ENCODE assay signal across 8 mouse cellular contexts in genomic region chr10:56373021-56373720, GRCm38 (mm10). TPM values are rescaled to one million over a fixed set of nuclear protein-coding genes. Genes with fewer than 3 reads are reported as not detected.
A peak's percentile ranks its signal among the peaks of the same experiment; 100 is the strongest.
DNase-seq lines count a peak whose midpoint lies in the region; ATAC-seq and TF ChIP-seq lines count a peak whose summit lies in the region.

No protein-coding gene starts in this region.

- 0 out of 2 replicates have a peak overlapping the region, but pooled peaks have one; percentile 11 for H3K27ac ChIP-seq in heart, postnatal 0 days (ENCODE audit: low read depth)

- peak overlapping the region; percentile 31 for H3K4me3 ChIP-seq in heart, postnatal 0 days (ENCODE audit: low read depth, low read length)

- peak; percentile 79 for TF ChIP-seq CTCF in heart, postnatal 0 days (IDR thresholded peaks at IDR 0.05; ENCODE audit: low read depth)

- no peaks in the 10 kb centered on the region for H3K9me3 ChIP-seq in heart, postnatal 0 days (replicated peaks; ENCODE audit: control insufficient read depth, low read length)

- H3K27me3 ChIP-seq in heart, postnatal 0 days (ENCODE audit: control insufficient read depth, insufficient read depth, low read length) = no peaks in the 10 kb centered on the region

- no peaks in the 10 kb centered on the region for H3K36me3 ChIP-seq in heart, postnatal 0 days (replicated peaks; ENCODE audit: control insufficient read depth, insufficient read depth, low read length)

- TF ChIP-seq EP300 in heart, postnatal 0 days (IDR thresholded peaks at IDR 0.05; ENCODE audit: low read depth) = no peak

- H3K4me1 ChIP-seq in heart, postnatal 0 days (ENCODE audit: control insufficient read depth, insufficient read depth) = no peaks in the 10 kb centered on the region

- H3K9ac ChIP-seq in heart, postnatal 0 days (replicated peaks; ENCODE audit: low read depth, low read length) = peak overlapping the region; percentile 33; the same call in 1 of the 2 replicates

- H3K4me2 ChIP-seq in heart, postnatal 0 days (ENCODE audit: low read depth, low read length) = peak overlapping the region; percentile 55

- peak; percentile 50 for DNase-seq in kidney, adult 9 months
- DNase-seq in kidney, adult 11 months = no peak
- peak; percentile 59 for DNase-seq in brain, adult 2 months (ENCODE audit: low read depth, low spot score)
- DNase-seq in heart, postnatal 0 days (ENCODE audit: low spot score) = peak; percentile 77
- DNase-seq in B cell, adult 2 months = no peak
- DNase-seq in adrenal gland, postnatal 25 days = no peak

- 23% methylated on average over 8 of the region's 8 CpGs for WGBS in heart, postnatal 0 days

- 0 out of 2 replicates have a peak, but pooled peaks have one; percentile 42 for ATAC-seq in heart, postnatal 0 days (ENCODE audit: insufficient read depth, low read depth)
- 0 out of 2 replicates have a peak, but pooled peaks have one; percentile 43 for ATAC-seq in megakaryocyte-erythroid progenitor cell, adult 5-6 weeks (replicated peaks; ENCODE audit: low FRiP score, low TSS enrichment, poor library complexity, severe bottlenecking)
- no peak for ATAC-seq in erythroblast, adult 5-6 weeks (replicated peaks; ENCODE audit: low FRiP score, poor library complexity, severe bottlenecking)

RNA-seq across cellular contexts. Expression of gene Gja1, which starts 4.0 kb away (rescaled TPM):
- 198 and 396 TPM in 2 replicates for total RNA-seq in heart, postnatal 0 days (2014; rRNA removed; ENCODE audit: low replicate concordance)
- polyA plus RNA-seq in heart, postnatal 0 days (2015; fragmentation: Nextera tagmentation; extraction: Ambion mirVana) = 579 and 613 TPM in 2 replicates
- total RNA-seq in megakaryocyte-erythroid progenitor cell, adult 5-6 weeks (2014; fragmentation: Nextera tagmentation) = 18.5 and 19.3 TPM in 2 replicates
- total RNA-seq in megakaryocyte-erythroid progenitor cell, adult 5-6 weeks (2017) = 35.0 and 35.8 TPM in 2 replicates
- 1.0 and 2.1 TPM in 2 replicates for total RNA-seq in erythroblast, adult 5-6 weeks (2015; ENCODE audit: low replicate concordance)
- 1.3 and 2.0 TPM in 2 replicates for total RNA-seq in erythroblast, adult 5-6 weeks (2017; ENCODE audit: low replicate concordance)
- total RNA-seq in adrenal gland, postnatal 25 days (2021) = 261 and 330 TPM in 2 replicates

Comparison
In these comparisons a context has a peak if more than half of its experiments do, and no peak if none do; other contexts are left out.
1. DNase-seq: peak in kidney, adult 9 months (single experiment), brain, adult 2 months (single experiment) and heart, postnatal 0 days (single experiment); none in kidney, adult 11 months (single experiment), B cell, adult 2 months (0 of 2) and adrenal gland, postnatal 25 days (single experiment).